Mouse (Mus musculus): ENCODE measurements around the gene Olfr50.

Olfr50 gene

DNA sequence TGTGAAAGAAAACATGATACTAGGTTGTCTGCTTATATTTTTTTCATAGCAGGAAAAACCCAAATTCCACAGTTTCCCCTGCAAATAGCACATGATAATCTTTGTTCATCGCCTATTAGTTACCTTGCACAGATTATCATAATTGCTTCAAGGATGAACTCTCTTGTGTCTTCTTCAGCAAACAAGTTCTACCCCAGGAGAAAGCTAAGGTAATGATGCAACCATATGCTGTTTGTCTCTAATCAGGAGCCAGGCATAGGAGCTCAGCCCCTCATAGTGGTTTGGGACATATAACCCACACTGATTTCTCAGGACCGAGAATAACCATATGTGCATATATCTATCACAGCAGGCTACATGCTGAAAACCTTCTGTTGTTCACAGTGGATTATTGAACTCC lies at the start of gene Olfr50:
TSS of gene Olfr50 (plus strand) at position 301 of the 400 bp plus-strand sequence.
- no peak for DNase-seq (ENCODE audit: low spot score in 2 of 2)

DNA sequence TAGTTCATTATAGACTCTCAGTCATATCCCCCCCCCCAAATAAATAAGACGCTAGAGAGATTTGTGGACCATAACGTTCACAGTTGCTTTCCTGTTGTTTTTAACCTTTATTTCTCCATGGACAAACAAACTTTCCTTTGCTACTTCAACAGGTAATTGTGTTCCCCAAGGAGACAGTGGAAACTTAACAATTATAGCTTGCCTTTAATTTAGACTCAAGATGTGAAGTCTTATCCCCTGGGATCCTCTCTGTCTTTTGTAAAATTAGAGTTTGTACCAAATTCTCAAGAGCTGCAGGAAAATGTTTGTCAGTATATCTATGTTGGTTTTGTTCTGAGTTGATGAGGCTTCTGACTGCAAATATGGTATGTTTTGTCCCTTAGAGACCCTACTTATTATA lies 6.4 kb upstream of the Olfr50 start, which contains the start of gene Olfr348:
TSS of gene Olfr348 (plus strand) at position 301 of the 400 bp plus-strand sequence.
- DNase-seq (ENCODE audit: low spot score in 2 of 2) = no peak

DNA sequence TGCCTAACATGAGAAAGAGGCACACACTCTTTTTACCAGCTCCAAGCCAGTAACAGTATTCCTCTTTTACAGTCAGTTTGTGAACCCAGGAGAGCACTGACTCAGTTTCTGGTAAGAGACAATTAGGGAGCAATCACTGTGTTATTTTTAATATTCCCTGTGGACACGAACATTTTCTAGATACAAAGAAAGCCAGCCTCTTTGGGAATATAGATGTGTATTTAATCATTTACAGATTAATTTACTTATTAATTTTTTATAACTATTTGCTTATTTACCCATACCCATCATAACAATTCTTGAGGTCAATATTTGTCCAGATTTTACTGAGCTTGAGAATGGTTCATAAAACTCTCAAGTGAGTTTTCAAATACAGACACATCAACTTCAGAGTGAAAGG lies 26.6 kb downstream of the Olfr50 start, which contains the start of gene Olfr3:
TSS of gene Olfr3 (minus strand) at position 101 of the 400 bp plus-strand sequence.
- no peak for DNase-seq (ENCODE audit: low spot score in 2 of 2)

DNA sequence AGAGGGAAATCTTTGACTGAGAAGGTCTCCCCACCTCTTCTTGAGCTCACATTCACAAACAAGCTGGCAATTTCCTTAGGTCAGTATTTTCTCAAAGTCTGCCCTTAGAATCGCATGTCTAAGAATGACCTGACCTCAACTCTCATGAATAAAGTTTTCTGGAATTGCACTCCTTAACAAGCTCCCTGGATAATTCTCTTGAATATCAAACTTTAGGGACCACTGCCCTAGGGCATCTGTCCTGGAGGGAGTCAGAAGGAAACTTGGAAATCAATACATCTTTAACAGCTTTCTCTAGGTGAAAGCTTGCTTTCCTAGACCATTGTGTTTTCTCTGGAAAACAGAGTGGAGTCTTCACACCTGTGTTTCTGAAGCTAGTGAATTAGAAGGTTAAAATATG lies 55.7 kb downstream of the Olfr50 start, which contains the start of gene Olfr350:
TSS of gene Olfr350 (plus strand) at position 301 of the 400 bp plus-strand sequence.
- no peak for DNase-seq (ENCODE audit: low spot score in 2 of 2)

Measured in frontal cortex, postnatal 10 days (tissue).